Mouse (Mus musculus) splenic B cell, adult 2 months (primary cell): ENCODE measurements at regions not wholly inside any gene's neighbourhood (a gene's known extent, or its start where the extent isn't known, plus 50 kb on each side); places are given as distances from the start of the nearest gene placed in this dataset.

Experiments used
- DNase-seq: peaks from one replicate; pipeline ENCODE4 v3.0.0-alpha.2; 2011; ENCODE audit warnings: low read depth, low spot score
- H3K27me3 ChIP-seq: 2 replicates; pipeline ENCODE4 v1.6.1; 2012; ENCODE audit warnings: mild to moderate bottlenecking, low read length, moderate library complexity, mixed read lengths; ENCODE audit not compliant: control insufficient read depth, poor library complexity, insufficient read depth, severe bottlenecking
- H3K36me3 ChIP-seq: 2 replicates; pipeline ENCODE4 v1.6.1; 2012; ENCODE audit warnings: mild to moderate bottlenecking, low read length, moderate library complexity, mixed read lengths; ENCODE audit not compliant: control insufficient read depth, poor library complexity, insufficient read depth, severe bottlenecking

DNA sequence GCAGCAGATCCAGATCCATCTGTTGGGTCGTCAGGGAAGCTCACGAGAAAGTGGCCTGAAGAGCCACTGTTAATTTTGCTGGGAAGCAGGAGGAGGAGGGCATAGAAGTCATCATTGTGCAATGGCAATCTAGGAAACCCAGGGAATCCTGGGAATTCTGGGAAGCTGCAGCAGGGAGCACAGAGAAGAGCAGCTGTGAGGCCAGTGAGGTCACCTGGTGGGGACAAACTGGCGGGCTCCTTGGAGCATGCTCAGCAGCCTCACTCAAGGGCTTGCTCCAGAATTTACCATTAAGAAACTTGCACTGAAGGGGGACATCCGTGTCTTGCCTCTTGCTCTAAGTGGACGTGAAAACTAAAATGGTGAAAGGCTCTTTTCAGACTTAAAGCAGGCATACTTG is 105.0 kb upstream of the Tgfbr2 start:
- H3K36me3 ChIP-seq: no peaks in the 10 kb centered on the region
- no peaks in the 10 kb centered on the region for H3K27me3 ChIP-seq
- no peak for DNase-seq

DNA sequence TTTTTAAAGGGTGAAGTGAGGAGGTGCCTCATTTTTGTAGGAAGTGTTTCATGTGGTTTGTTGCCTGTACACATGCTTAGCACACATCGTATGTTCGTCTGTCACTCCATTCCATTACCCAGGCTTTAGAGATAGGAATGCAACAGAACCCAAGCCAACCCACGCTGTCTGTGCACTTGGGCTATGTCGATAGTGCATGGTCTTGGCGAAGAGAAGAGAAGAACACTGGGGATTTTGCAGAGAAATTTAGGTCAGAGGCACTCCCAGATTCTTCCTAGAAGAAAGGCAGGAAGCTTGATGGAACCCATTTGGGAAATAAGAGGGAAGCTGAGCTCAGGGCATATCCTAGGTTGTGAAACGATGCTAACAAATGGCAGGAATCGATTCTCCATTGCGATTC is 103.7 kb upstream of the Tgfbr2 start:
- Histone ChIP-seq H3K27me3 (no peaks in the 10 kb centered on the region), H3K36me3 (no peaks in the 10 kb centered on the region)
- DNase-seq: no peak

DNA sequence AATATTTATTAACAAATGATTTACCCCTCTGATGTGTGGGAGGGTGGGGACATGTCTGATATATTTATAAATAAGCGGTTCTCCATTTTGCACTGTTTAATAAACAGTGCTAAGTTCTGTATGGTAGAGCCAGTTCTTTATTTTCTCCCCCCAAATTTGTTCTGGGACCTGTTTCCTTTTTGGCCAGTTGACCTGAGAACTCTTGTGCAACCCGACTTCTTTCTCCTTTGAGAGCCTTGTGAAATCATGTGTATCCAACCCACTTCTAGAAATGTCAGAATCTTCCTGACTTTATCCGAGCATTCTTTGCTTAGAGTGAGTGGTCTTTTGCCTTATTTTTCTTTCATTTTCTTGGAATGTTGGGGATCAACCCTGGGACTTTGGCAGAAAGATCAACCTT is 102.6 kb upstream of the Tgfbr2 start:
- Histone ChIP-seq H3K36me3 (no peaks in the 10 kb centered on the region), H3K27me3 (no peaks in the 10 kb centered on the region)
- no peak for DNase-seq

DNA sequence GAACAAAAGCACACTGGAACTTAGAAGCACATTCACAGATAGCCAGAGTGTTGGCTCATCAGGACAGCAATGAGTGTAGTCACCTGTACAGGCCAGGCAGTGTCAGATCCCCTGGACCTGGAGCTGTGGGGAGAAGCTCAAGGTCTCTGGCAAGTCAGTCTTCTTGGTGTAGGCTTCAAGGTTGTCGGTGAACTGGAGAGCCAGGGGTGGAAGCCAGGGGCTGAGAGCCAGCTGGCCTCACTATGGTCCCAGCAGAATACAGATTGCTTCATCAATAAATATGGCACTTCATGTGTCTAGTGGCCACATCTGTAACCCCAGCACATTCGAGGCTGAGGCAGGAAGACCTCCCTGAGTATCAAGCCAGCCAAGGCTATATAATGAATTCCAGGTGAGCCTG is 101.0 kb upstream of the Tgfbr2 start:
- no peaks in the 10 kb centered on the region for H3K27me3 ChIP-seq
- H3K36me3 ChIP-seq: no peaks in the 10 kb centered on the region
- DNase-seq: no peak

DNA sequence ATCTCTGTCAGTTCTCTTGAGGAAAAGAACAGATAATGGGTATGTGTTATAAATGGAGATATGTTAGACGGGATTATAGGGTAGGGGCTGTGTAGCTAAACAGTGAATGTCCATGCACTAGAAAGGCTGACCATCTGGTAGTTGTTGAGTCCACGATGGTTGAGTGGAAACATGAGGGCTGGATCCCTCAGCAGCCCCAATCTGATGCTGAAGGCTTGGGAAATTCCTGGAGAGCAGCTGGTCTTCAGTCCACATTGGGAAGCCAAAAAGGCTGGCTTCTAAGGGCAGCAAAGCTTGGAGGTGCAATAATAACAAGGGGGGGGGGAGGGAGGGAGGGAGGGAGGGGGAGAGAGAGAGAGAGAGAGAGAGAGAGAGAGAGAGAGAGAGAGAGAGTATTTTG is 97.3 kb upstream of the Tgfbr2 start:
- Histone ChIP-seq H3K36me3 (no peaks in the 10 kb centered on the region), H3K27me3 (no peaks in the 10 kb centered on the region)
- no peak for DNase-seq

DNA sequence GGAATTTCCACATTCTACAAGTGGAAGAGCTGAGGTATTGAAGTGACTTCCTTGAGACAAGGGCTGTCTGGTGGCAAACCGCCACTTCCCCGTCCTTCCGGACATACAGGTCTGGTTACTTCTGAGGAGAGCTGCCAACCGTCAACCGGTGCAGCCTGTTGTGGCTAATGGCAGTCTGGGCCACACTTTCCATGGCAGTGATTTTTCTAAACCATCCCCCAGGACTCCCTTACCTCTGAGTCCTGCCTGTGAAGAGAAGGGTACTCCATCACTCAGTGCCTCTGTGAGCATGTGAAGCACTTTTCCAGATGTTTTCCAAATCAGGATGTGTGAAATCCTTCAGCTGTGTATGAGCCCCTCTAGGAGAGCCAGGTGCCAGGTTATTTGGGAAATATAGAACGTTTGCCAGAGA is 95.3 kb upstream of the Tgfbr2 start:
- no peaks in the 10 kb centered on the region for H3K27me3 ChIP-seq
- no peaks in the 10 kb centered on the region for H3K36me3 ChIP-seq
- peak; percentile 45 for DNase-seq

DNA sequence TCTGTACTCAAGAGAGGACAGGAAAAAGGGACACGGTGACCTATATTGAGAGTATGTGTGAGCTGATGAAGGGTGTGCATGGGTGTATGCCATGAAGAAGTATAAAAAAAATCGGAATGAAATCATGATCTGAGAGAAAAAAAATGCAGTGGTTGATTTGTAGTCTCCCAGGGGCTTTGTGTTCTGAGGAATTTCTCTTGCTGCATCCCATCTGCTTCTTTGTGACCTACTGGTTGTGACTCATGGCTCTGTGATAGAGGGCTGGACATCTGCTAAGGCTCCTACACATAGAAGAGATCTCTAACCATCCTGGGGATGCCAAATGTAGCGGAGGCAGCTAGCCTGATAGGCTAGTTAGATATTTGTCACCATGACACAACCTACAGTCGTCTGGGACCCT is 92.3 kb upstream of the Tgfbr2 start:
- no peaks in the 10 kb centered on the region for H3K36me3 ChIP-seq
- no peak for DNase-seq
- no peaks in the 10 kb centered on the region for H3K27me3 ChIP-seq

DNA sequence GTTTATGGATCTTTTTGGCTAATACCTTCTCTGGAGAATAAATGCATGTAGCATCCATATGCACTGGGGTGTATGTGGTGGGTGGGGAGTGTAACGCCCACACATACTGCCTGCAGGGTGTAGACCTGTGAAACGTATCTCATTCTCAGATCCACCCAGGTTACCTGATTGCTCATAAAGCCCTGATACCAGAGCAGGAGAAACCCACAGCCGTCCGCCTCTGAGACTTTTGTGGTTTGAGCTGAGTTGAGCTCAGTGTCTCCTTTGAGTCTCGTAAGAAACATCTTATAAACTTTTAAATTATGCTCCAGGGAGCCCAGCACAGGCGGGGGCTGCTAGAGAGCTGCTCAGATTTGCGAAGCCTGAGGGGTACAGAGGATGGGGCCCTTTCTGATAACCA is 88.7 kb upstream of the Tgfbr2 start:
- Histone ChIP-seq H3K27me3 (no peaks in the 10 kb centered on the region), H3K36me3 (no peaks in the 10 kb centered on the region)
- DNase-seq: no peak

- no peaks in the 10 kb centered on the region for H3K27me3 ChIP-seq
- H3K36me3 ChIP-seq: no peaks in the 10 kb centered on the region
- no peak for DNase-seq
Measured at GRCm38 (mm10) chr9:116259569-116259968, 84.4 kb upstream of the Tgfbr2 start.

- H3K36me3 ChIP-seq: no peaks in the 10 kb centered on the region
- no peak for DNase-seq
Measured at GRCm38 (mm10) chr9:116253546-116253945, 78.4 kb upstream of the Tgfbr2 start.

GRCm38 (mm10) chr9:116252788-116253187 is 77.6 kb upstream of the Tgfbr2 start:
- no peak for DNase-seq
- Histone ChIP-seq H3K27me3 (no peaks in the 10 kb centered on the region), H3K36me3 (no peaks in the 10 kb centered on the region)

More at GRCm38 (mm10) chr9:116253546-116253945, 78.4 kb upstream of the Tgfbr2 start:
- H3K27me3 ChIP-seq: no peaks in the 10 kb centered on the region

DNA sequence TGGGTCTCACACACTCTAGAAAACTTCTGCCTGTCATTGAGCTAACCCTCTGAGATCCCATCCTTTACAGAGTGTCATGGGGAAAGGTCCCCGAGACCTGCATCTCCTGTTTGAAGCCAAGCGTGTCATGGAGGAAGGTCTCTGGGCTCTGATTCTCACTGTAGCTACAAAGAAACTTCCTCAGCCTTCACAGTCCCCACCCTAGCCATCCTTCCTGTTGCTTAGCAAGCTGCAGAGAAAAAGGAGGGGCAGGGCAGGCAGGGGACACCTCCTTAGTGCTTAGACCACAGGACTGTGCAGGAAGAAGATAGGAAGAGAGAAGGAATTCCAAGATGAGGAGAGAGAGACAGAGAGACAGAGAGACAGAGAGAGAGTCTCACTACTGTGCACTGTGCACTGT is 74.6 kb upstream of the Tgfbr2 start:
- Histone ChIP-seq H3K36me3 (no peaks in the 10 kb centered on the region), H3K27me3 (no peaks in the 10 kb centered on the region)
- peak; percentile 20 for DNase-seq

DNA sequence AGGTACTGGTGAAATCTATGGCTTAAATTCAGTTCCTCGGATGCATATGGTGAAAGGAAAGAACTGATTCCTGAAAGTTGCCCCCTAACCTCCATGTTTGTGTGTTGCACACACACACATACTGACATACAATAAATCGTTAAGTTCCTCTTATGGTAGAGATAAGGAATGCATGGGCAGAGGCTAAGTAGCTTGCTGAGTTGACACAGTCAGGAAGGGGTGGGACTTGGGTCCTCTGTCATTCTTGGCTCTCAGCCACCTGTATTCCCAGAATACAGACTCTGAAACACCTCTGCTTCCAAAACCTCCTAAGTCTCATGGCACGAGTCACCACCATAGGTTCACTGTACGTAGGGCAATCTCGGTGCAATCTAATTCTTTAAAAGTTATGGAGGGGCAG is 70.0 kb upstream of the Tgfbr2 start:
- Histone ChIP-seq H3K36me3 (no peaks in the 10 kb centered on the region), H3K27me3 (no peaks in the 10 kb centered on the region)
- no peak for DNase-seq

- Histone ChIP-seq H3K36me3 (no peaks in the 10 kb centered on the region), H3K27me3 (no peaks in the 10 kb centered on the region)
- DNase-seq: no peak
Measured at GRCm38 (mm10) chr9:116244619-116244899, 69.4 kb upstream of the Tgfbr2 start.

DNA sequence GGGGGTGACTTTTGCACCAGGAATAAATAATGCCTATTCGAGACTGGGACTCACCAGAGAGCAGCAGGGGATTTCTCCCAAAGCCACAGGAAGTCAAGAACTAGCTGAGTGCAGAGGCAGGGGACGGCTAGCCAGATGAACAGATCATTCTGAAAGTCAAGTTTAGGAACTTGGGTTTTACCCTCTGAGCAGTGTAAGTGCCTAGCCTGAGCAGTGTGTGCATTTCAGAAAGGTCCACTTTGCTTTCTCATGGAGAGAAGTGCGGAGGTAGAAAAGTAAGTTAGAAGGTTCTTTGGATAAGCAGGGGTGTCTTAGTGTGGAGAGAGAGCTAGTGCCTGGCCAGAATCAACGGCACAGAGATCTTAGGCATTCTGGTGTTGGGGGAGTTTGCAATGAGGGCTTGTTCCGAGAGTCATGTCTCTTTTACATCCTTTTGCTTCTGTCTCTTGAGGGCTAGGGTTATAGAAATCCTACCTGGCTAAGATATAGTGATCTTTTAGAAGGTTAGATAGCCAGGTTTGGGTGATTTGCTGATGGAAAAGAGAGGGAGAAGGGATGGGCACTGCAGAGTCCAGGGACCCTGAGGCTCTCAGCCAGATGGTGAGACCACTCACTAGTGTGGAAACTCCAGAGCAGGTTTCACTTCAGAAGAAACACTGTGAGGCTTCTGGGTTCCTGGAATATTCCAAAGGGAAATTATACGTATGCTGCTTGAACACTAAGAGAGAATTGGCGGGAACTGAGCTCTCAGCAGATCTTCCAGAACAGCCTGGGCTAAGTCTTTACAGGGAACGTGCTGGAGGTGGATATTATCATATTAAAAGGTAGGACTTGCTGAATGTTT is 68.8 kb upstream of the Tgfbr2 start:
- DNase-seq: peak; percentile 54
- Histone ChIP-seq H3K27me3 (no peaks in the 10 kb centered on the region), H3K36me3 (no peaks in the 10 kb centered on the region)

- H3K27me3 ChIP-seq: no peaks in the 10 kb centered on the region
- DNase-seq: no peak
Measured at GRCm38 (mm10) chr9:116241933-116242526, 66.9 kb upstream of the Tgfbr2 start.

More at GRCm38 (mm10) chr9:116241933-116242526, 66.9 kb upstream of the Tgfbr2 start:
- H3K36me3 ChIP-seq: no peaks in the 10 kb centered on the region
